Mouse (Mus musculus): ENCODE data around the gene Rxrb. TPM values are rescaled to one million over a fixed set of nuclear protein-coding genes. Genes with fewer than 3 reads are reported as not detected.
A peak's percentile ranks its signal among the peaks of the same experiment; 100 is the strongest.

Gene Rxrb
- polyA plus RNA-seq, 1 experiment from 2014 or later = 53.0 TPM

DNA sequence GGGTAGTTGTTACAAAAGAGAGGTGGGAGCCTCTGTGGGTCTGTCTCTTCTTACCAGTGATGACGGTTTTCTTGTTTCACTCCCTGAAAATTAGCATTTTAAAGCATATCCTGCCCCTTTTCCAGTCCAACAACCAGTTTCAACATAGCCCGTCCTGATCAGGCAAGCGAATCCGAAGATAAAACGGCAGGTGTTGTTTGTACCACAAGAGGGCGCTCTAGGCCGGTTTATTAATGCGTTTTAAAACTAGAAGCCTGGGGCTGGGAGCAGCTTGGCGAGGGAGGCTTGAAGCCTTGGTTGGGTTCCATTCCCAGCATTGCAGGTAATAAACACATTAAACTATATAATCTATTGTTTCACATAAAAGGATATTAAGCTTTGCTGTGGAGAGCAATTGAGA, 45.9 kb downstream of the Rxrb start:
- H3K4me2 ChIP-seq = no peak overlapping the region
- no peak for ATAC-seq (replicated peaks; ENCODE audit: low FRiP score)
- 2% methylated on average over 9 of the region's 9 CpGs for WGBS
- H3K4me1 ChIP-seq = 0 out of 2 replicates have a peak, but pooled peaks cover 4% of the 10 kb centered on the region
- no peak overlapping the region for H3K4me3 ChIP-seq (replicated peaks)
- H3K9ac ChIP-seq = no peak overlapping the region
- peaks cover 20% of the 10 kb centered on the region for H3K27me3 ChIP-seq
- H3K9me3 ChIP-seq (replicated peaks) = no peaks in the 10 kb centered on the region
- no peaks in the 10 kb centered on the region for H3K36me3 ChIP-seq
- H3K27ac ChIP-seq = no peak overlapping the region

DNA sequence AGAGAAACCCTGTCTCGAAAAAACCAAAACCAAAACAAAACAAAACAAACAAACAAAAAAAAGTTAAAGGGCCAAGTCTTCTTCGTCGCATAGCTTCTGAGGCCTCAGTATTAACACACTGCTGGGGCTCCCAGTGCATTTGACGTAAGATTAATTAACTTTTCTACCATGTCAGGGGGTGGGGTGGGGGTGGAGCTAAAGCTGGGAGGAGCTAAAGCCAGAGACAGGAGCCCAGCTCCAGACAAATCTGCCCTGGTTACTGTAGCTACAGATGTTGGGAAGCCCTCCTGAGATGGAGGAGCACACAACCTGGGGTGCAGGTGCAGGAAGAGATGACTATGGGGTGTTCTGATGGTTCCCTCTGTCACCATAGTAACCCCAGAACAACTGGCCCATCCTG, 46.5 kb downstream of the Rxrb start:
- Histone ChIP-seq H3K36me3 (no peaks in the 10 kb centered on the region), H3K9ac (no peak overlapping the region), H3K27ac (no peak overlapping the region), H3K4me1 (0 out of 2 replicates have a peak, but pooled peaks cover 4% of the 10 kb centered on the region), H3K9me3 (replicated peaks) (no peaks in the 10 kb centered on the region), H3K27me3 (peaks cover 25% of the 10 kb centered on the region), H3K4me2 (no peak overlapping the region), H3K4me3 (replicated peaks) (no peak overlapping the region)
- 56% methylated on average over 4 of the region's 4 CpGs for WGBS
- no peak for ATAC-seq (replicated peaks; ENCODE audit: low FRiP score)

DNA sequence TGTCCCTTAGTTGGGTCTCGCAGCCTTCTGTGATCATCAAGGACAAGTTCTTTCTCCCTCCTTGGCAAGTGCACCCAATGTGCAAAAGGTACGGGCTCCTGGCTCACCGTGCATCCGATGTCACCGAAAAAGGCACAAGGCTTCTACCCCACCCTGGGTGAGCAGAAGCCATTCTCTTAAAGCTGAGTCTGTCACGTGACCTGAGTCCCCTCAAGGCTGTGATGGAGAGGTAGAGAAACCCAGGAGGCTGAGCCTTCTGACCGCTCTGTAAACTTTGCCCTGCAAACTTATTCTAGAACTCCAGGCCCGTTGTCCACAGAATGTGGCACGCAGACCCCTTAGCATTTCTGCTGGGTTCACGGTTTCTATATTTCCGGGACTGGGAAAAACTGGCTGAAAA, 47.4 kb downstream of the Rxrb start:
- Histone ChIP-seq H3K9me3 (replicated peaks) (no peaks in the 10 kb centered on the region), H3K4me3 (replicated peaks) (no peak overlapping the region), H3K36me3 (no peaks in the 10 kb centered on the region), H3K4me1 (0 out of 2 replicates have a peak, but pooled peaks cover 4% of the 10 kb centered on the region), H3K9ac (no peak overlapping the region), H3K27me3 (peaks cover 27% of the 10 kb centered on the region), H3K4me2 (no peak overlapping the region), H3K27ac (no peak overlapping the region)
- WGBS = 91% methylated on average over 11 of the region's 11 CpGs
- no peak for ATAC-seq (replicated peaks; ENCODE audit: low FRiP score)

DNA sequence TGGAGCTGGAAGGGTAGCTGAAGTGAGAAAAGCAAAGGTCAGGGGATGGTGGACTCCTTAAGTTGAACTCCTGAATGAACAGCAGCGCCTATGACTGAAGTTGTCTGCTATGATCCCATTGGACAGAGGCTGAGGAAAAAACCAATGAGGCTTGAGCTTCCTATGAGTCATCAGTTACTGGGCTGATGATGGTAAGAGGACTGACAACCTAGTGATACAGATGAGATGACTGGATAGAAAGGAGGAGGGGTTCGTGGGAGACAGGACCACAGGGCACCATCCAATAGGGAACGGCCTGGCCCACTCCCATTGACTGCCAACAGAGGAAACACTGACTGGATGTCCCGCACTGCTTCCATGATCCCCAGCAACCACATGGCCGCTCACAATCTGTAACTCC, 48.0 kb downstream of the Rxrb start:
- H3K9ac ChIP-seq = no peak overlapping the region
- H3K27ac ChIP-seq = no peak overlapping the region
- H3K36me3 ChIP-seq = no peaks in the 10 kb centered on the region
- H3K4me2 ChIP-seq = no peak overlapping the region
- H3K9me3 ChIP-seq (replicated peaks) = no peaks in the 10 kb centered on the region
- ATAC-seq (replicated peaks; ENCODE audit: low FRiP score) = peak; percentile 71
- 19% methylated on average over 5 of the region's 5 CpGs for WGBS
- H3K4me1 ChIP-seq = 0 out of 2 replicates have a peak, but pooled peaks cover 4% of the 10 kb centered on the region
- H3K27me3 ChIP-seq = peaks cover 32% of the 10 kb centered on the region
- H3K4me3 ChIP-seq (replicated peaks) = no peak overlapping the region

DNA sequence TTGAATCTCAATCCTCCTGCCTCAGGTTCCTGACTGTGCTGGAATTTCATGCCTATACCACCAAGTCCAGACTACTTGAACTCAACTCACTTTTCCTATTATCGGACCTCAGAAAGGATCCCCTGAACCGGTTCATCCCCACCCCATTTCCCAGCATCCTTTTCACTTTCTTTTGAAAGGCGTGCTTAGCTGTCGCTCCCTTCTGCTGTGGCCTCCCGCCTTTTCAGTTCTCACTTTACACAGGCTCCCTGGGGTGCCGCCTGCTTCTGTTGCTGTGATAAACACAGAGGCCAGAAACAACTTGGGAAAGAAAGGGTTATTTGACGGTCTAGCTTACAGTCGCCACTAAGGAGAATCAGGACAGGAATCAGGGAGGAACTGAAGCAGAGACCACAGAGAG, 51.5 kb downstream of the Rxrb start:
- Histone ChIP-seq H3K4me2 (no peak overlapping the region), H3K9ac (no peak overlapping the region), H3K27me3 (peaks cover 14% of the 10 kb centered on the region), H3K9me3 (replicated peaks) (no peaks in the 10 kb centered on the region), H3K27ac (no peak overlapping the region), H3K36me3 (no peaks in the 10 kb centered on the region), H3K4me1 (no peaks in the 10 kb centered on the region), H3K4me3 (replicated peaks) (no peak overlapping the region)
- ATAC-seq (replicated peaks; ENCODE audit: low FRiP score) = no peak
- WGBS = 16% methylated on average over 8 of the region's 8 CpGs

DNA sequence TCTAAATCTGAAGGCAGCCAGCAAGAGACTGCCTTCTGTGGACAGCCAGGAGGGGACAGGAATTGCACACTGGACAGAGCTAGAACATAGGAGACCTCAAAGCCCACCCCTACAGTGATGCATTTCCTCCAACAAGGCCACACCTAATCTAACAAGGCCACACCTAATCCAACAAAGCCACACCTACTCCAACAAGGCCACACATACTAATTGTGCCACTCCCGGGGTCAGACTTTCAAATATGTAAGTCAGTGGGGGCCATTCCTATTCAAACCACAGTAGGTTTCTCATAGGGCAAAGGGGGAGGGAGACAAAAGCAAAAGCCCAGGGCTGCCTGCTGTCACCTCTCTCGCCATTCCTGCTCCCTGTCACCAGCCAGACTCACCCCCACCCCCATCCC, 55.8 kb downstream of the Rxrb start:
- Histone ChIP-seq H3K27ac (no peak overlapping the region), H3K9ac (no peak overlapping the region), H3K4me2 (no peak overlapping the region), H3K4me1 (no peaks in the 10 kb centered on the region), H3K4me3 (replicated peaks) (no peak overlapping the region), H3K36me3 (no peaks in the 10 kb centered on the region), H3K9me3 (replicated peaks) (no peaks in the 10 kb centered on the region), H3K27me3 (peaks cover 14% of the 10 kb centered on the region)
- no peak for ATAC-seq (replicated peaks; ENCODE audit: low FRiP score)
- 64% methylated on average over 2 of the region's 2 CpGs for WGBS

MicroRNAs encoded within 50 kb of the gene (microRNA counts, 519-probe panel; counts per million panel counts)
- 1,586 counts per million, percentile 7 among the panel's probes with 10 or more counts for microRNA mmu-miR-219

Small RNAs within 50 kb of the gene (microRNA-seq; reads per million reads assigned to microRNA genes)
- gene Mir219a-1 = 0.89 reads per million
- gene Mir219c = not detected

Other genes with a start within 250 kb of the Rxrb start
- 21.5 and 27.9 TPM in 2 replicates for gene Angptl4, start 250.0 kb upstream of the Rxrb start, polyA plus RNA-seq (2015; fragmentation: Nextera tagmentation; extraction: Ambion mirVana)
- 46.5 and 53.4 TPM in 2 replicates for gene Kank3, start 221.3 kb upstream of the Rxrb start, polyA plus RNA-seq (2015; fragmentation: Nextera tagmentation; extraction: Ambion mirVana)
- gene Rps28, start 207.2 kb upstream of the Rxrb start, polyA plus RNA-seq (2015; fragmentation: Nextera tagmentation; extraction: Ambion mirVana) = 1,038 and 1,163 TPM in 2 replicates
- gene Ndufa7, start 207.2 kb upstream of the Rxrb start, polyA plus RNA-seq (2015; fragmentation: Nextera tagmentation; extraction: Ambion mirVana) = 490 and 495 TPM in 2 replicates
- 97.9 and 102 TPM in 2 replicates for gene Cd320, start 188.7 kb upstream of the Rxrb start, polyA plus RNA-seq (2015; fragmentation: Nextera tagmentation; extraction: Ambion mirVana)
- not detected in 2 replicates for gene Gm7029, start 158.0 kb upstream of the Rxrb start, polyA plus RNA-seq (2015; fragmentation: Nextera tagmentation; extraction: Ambion mirVana)
- gene Kifc1, start 141.2 kb upstream of the Rxrb start, polyA plus RNA-seq (2015; fragmentation: Nextera tagmentation; extraction: Ambion mirVana) = 8.2 and 9.1 TPM in 2 replicates
- gene Platr17, start 126.7 kb upstream of the Rxrb start, polyA plus RNA-seq (2015; fragmentation: Nextera tagmentation; extraction: Ambion mirVana) = 0.19 TPM in 1 of 2 replicates, not detected in the other
- 47.6 and 60.0 TPM in 2 replicates for gene Daxx, start 122.4 kb upstream of the Rxrb start, polyA plus RNA-seq (2015; fragmentation: Nextera tagmentation; extraction: Ambion mirVana)
- gene Tapbp, start 115.9 kb upstream of the Rxrb start, polyA plus RNA-seq (2015; fragmentation: Nextera tagmentation; extraction: Ambion mirVana) = 28.3 and 35.9 TPM in 2 replicates
- 17.5 and 19.3 TPM in 2 replicates for gene Zbtb22, start 115.9 kb upstream of the Rxrb start, polyA plus RNA-seq (2015; fragmentation: Nextera tagmentation; extraction: Ambion mirVana)
- 30.7 and 34.5 TPM in 2 replicates for gene Rgl2, start 102.3 kb upstream of the Rxrb start, polyA plus RNA-seq (2015; fragmentation: Nextera tagmentation; extraction: Ambion mirVana)
- gene Pfdn6, start 91.5 kb upstream of the Rxrb start, polyA plus RNA-seq (2015; fragmentation: Nextera tagmentation; extraction: Ambion mirVana) = 171 and 183 TPM in 2 replicates
- 41.8 and 44.0 TPM in 2 replicates for gene Wdr46, start 91.2 kb upstream of the Rxrb start, polyA plus RNA-seq (2015; fragmentation: Nextera tagmentation; extraction: Ambion mirVana)
- 5.1 and 5.6 TPM in 2 replicates for gene B3galt4, start 80.3 kb upstream of the Rxrb start, polyA plus RNA-seq (2015; fragmentation: Nextera tagmentation; extraction: Ambion mirVana)
- 48.0 and 53.5 TPM in 2 replicates for gene Vps52, start 76.0 kb upstream of the Rxrb start, polyA plus RNA-seq (2015; fragmentation: Nextera tagmentation; extraction: Ambion mirVana)
- gene Rps18, start 75.8 kb upstream of the Rxrb start, polyA plus RNA-seq (2015; fragmentation: Nextera tagmentation; extraction: Ambion mirVana) = 1,731 and 1,904 TPM in 2 replicates
- gene H2-K1, start 31.5 kb upstream of the Rxrb start, polyA plus RNA-seq (2015; fragmentation: Nextera tagmentation; extraction: Ambion mirVana) = 24.6 and 27.2 TPM in 2 replicates
- gene Ring1, start 7.1 kb upstream of the Rxrb start, polyA plus RNA-seq (2015; fragmentation: Nextera tagmentation; extraction: Ambion mirVana) = 20.3 and 21.7 TPM in 2 replicates
- 51.7 and 52.5 TPM in 2 replicates for gene H2-Ke6, start 3.8 kb upstream of the Rxrb start, polyA plus RNA-seq (2015; fragmentation: Nextera tagmentation; extraction: Ambion mirVana)
- 197 and 211 TPM in 2 replicates for gene Slc39a7, start 130 bp upstream of the Rxrb start, polyA plus RNA-seq (2015; fragmentation: Nextera tagmentation; extraction: Ambion mirVana)
- 2.2 and 6.6 TPM in 2 replicates for gene Col11a2, start 7.6 kb downstream of the Rxrb start, polyA plus RNA-seq (2015; fragmentation: Nextera tagmentation; extraction: Ambion mirVana)
- gene H2-Oa, start 60.5 kb downstream of the Rxrb start, polyA plus RNA-seq (2015; fragmentation: Nextera tagmentation; extraction: Ambion mirVana) = 0.39 and 0.64 TPM in 2 replicates
- gene H2-DMa, start 87.7 kb downstream of the Rxrb start, polyA plus RNA-seq (2015; fragmentation: Nextera tagmentation; extraction: Ambion mirVana) = 14.8 and 15.9 TPM in 2 replicates
- 135 and 140 TPM in 2 replicates for gene Brd2, start 90.8 kb downstream of the Rxrb start, polyA plus RNA-seq (2015; fragmentation: Nextera tagmentation; extraction: Ambion mirVana)
- gene H2-DMb2, start 111.5 kb downstream of the Rxrb start, polyA plus RNA-seq (2015; fragmentation: Nextera tagmentation; extraction: Ambion mirVana) = 22.6 and 25.3 TPM in 2 replicates
- gene H2-DMb1, start 121.3 kb downstream of the Rxrb start, polyA plus RNA-seq (2015; fragmentation: Nextera tagmentation; extraction: Ambion mirVana) = 4.9 and 6.0 TPM in 2 replicates
- 3.5 and 3.8 TPM in 2 replicates for gene Tap1, start 155.7 kb downstream of the Rxrb start, polyA plus RNA-seq (2015; fragmentation: Nextera tagmentation; extraction: Ambion mirVana)
- 3.0 and 3.2 TPM in 2 replicates for gene Psmb9, start 156.0 kb downstream of the Rxrb start, polyA plus RNA-seq (2015; fragmentation: Nextera tagmentation; extraction: Ambion mirVana)
- 6.0 and 7.1 TPM in 2 replicates for gene Psmb8, start 165.9 kb downstream of the Rxrb start, polyA plus RNA-seq (2015; fragmentation: Nextera tagmentation; extraction: Ambion mirVana)
- gene Tap2, start 171.7 kb downstream of the Rxrb start, polyA plus RNA-seq (2015; fragmentation: Nextera tagmentation; extraction: Ambion mirVana) = 3.5 and 4.1 TPM in 2 replicates
- 0.13 TPM in 1 of 2 replicates, not detected in the other for gene H2-Ob, start 207.1 kb downstream of the Rxrb start, polyA plus RNA-seq (2015; fragmentation: Nextera tagmentation; extraction: Ambion mirVana)
- gene H2-Ab1, start 225.9 kb downstream of the Rxrb start, polyA plus RNA-seq (2015; fragmentation: Nextera tagmentation; extraction: Ambion mirVana) = 23.3 and 27.5 TPM in 2 replicates